Mouse (Mus musculus) myocyte (in vitro differentiated cells): Measurements from ENCODE around the gene Bud23. TPM values are rescaled to one million over a fixed set of nuclear protein-coding genes. Genes with fewer than 3 reads are reported as not detected.
"Not testable (repeated sequence)": the region's sequence is repeated elsewhere in the genome, so short reads cannot be mapped to it uniquely, and the experiment has no call there.

Source experiments
- H3K27me3 ChIP-seq: one replicate; pipeline ENCODE4 v1.6.1; 2011; ENCODE audit not compliant: control insufficient read depth, insufficient read depth, insufficient read length
- H3K36me3 ChIP-seq: one replicate; pipeline ENCODE4 v1.6.1; 2011; ENCODE audit not compliant: control insufficient read depth, insufficient read depth
- H3K4me2 ChIP-seq: one replicate; pipeline ENCODE4 v1.6.1; 2011; ENCODE audit warnings: low read depth, control low read depth
- H3K4me3 ChIP-seq: one replicate; pipeline ENCODE4 v1.5.1; 2011; ENCODE audit warnings: mild to moderate bottlenecking, control low read depth, moderate library complexity
- H3K79me2 ChIP-seq: one replicate; pipeline ENCODE4 v1.6.1; 2011; ENCODE audit not compliant: control insufficient read depth, insufficient read depth
- H3ac ChIP-seq: one replicate; pipeline ENCODE4 v1.6.1; 2011; ENCODE audit not compliant: control insufficient read depth, insufficient read length
- CEBPB ChIP-seq: IDR thresholded peaks from 2 replicates; pipeline ENCODE4 v1.6.1; 2011; ENCODE audit warnings: mild to moderate bottlenecking, moderate library complexity; ENCODE audit not compliant: poor library complexity, insufficient read depth, severe bottlenecking
- E2F4 ChIP-seq: IDR thresholded peaks from one replicate; pipeline ENCODE4 v1.6.1; 2011; ENCODE audit warnings: mild to moderate bottlenecking, control low read depth, moderate library complexity; ENCODE audit not compliant: insufficient read depth
- MAX ChIP-seq: IDR thresholded peaks from one replicate; pipeline ENCODE4 v1.6.1; 2011; ENCODE audit warnings: low read depth, mild to moderate bottlenecking, control low read depth
- MYOD1 ChIP-seq, 3 experiments: IDR thresholded peaks; one replicate each; pipeline ENCODE4 v1.6.1; 2011; ENCODE audit warnings: control low read depth in 2 of 3, low read depth in 2 of 3, mild to moderate bottlenecking in 2 of 3, moderate library complexity in 1 of 3; ENCODE audit not compliant: insufficient read length in 2 of 3, control insufficient read depth in 1 of 3
- MYOG ChIP-seq, 3 experiments: IDR thresholded peaks; one replicate each; pipeline ENCODE4 v1.6.1; 2011; ENCODE audit warnings: control low read depth in 2 of 3, low read depth in 2 of 3, mild to moderate bottlenecking in 2 of 3; ENCODE audit not compliant: insufficient read length in 2 of 3, control insufficient read depth in 1 of 3, insufficient read depth in 1 of 3
- POLR2A ChIP-seq: IDR thresholded peaks from one replicate; pipeline ENCODE4 v1.6.1; 2011; ENCODE audit warnings: low read depth, mild to moderate bottlenecking, control low read depth, moderate library complexity; ENCODE audit not compliant: insufficient read length
- POLR2AphosphoS2 ChIP-seq: IDR thresholded peaks from one replicate; pipeline ENCODE4 v1.6.1; 2011; ENCODE audit warnings: low read depth, control low read depth; ENCODE audit not compliant: insufficient read length
- REST ChIP-seq: IDR thresholded peaks from one replicate; pipeline ENCODE4 v1.6.1; 2011; ENCODE audit warnings: mild to moderate bottlenecking, control low read depth, moderate library complexity; ENCODE audit not compliant: insufficient read depth, insufficient read length
- SRF ChIP-seq: IDR thresholded peaks from one replicate; pipeline ENCODE4 v1.6.1; 2011; ENCODE audit warnings: low read depth; ENCODE audit not compliant: control insufficient read depth, insufficient read length
- TCF12 ChIP-seq: IDR thresholded peaks from one replicate; pipeline ENCODE4 v1.6.1; 2011; ENCODE audit warnings: mild to moderate bottlenecking, control low read depth; ENCODE audit not compliant: poor library complexity, insufficient read depth, severe bottlenecking
- TCF3 ChIP-seq: IDR thresholded peaks from one replicate; pipeline ENCODE4 v1.6.1; 2011; ENCODE audit warnings: low read depth, control low read depth; ENCODE audit not compliant: insufficient read length
- USF1 ChIP-seq: IDR thresholded peaks from one replicate; pipeline ENCODE4 v1.6.1; 2011; ENCODE audit warnings: low read depth, mild to moderate bottlenecking, control low read depth, moderate library complexity
- polyA plus RNA-seq: library from polyadenylated mRNA; unstranded; fragments of >200 nt; fragmentation: generic; extraction: Trizol; gene quantifications from one replicate; pipeline ENCODE4 v1.2.1, GENCODE M21; 2012; ENCODE audit warnings: missing spikeins

The Bud23 gene
- 51.8 TPM for polyA plus RNA-seq

GRCm38 (mm10) chr5:135064909-135065446 is at the start of gene Bud23:
Bud23 (minus strand) TSS chr5:135064959.
- H3K4me2 ChIP-seq = peak within 1 kb of the TSS; percentile 90
- H3ac ChIP-seq = peak within 1 kb of the TSS; percentile 58
- not testable (repeated sequence) for H3K36me3 ChIP-seq, H3K79me2 ChIP-seq, H3K27me3 ChIP-seq
- peak within 1 kb of the TSS; percentile 95 for H3K4me3 ChIP-seq

DNA sequence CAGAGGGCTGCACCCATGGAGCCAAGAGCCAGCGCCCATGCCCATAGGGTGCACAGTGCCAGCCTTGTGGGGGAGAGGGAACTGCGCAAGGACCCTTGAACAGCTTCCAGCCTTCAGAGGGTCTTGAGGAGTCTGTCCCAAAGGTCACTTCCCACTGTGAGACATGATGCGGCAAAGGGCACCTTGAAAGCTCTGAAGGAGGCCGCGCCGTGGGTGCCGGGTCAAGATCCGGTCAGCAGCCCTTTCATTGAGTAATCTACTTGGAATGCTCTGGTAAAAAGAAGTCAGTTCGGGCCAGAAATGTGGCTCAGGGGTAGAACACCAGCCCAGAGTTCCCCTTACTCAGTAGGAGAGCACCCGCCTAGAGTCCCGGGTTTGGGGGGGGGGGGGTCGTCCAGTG is 49.0 kb upstream of the Bud23 start:
- H3K4me3 ChIP-seq = no peak overlapping the region
- no peak for TF ChIP-seq MYOD1 (IDR thresholded peaks at IDR 0.05; ENCODE audit: control insufficient read depth in 1 of 3, insufficient read length in 2 of 3, low read depth in 2 of 3)
- TF ChIP-seq E2F4 = no peak
- no peak for TF ChIP-seq TCF12
- no peak for TF ChIP-seq SRF
- TF ChIP-seq CEBPB = no peak
- TF ChIP-seq POLR2A = no peak
- no peak for TF ChIP-seq TCF3
- no peak for TF ChIP-seq MAX
- TF ChIP-seq USF1 = no peak
- no peak for TF ChIP-seq POLR2AphosphoS2
- no peak overlapping the region for H3K4me2 ChIP-seq
- H3ac ChIP-seq = no peak overlapping the region
- no peaks in the 10 kb centered on the region for H3K36me3 ChIP-seq
- peaks cover 25% of the 10 kb centered on the region for H3K27me3 ChIP-seq
- H3K79me2 ChIP-seq = no peaks in the 10 kb centered on the region

DNA sequence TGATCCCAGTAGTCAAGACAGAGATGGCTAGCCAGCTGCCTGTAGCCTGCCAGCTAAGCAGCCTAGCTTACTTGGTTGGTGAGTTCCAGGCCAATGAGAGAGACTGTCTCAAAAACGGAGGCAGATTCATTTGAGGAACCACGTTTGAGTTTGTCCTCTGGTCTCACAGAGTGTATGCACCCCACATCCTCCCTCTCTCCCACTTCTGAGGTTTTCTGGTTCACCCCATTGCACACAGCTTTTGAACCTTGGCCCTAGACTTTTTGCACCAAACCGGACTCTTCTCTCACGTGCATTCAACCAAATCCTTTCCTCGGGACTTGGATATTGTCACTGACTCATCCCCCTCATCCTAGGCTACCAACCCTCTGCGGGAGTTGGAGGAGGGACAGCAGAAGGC is 45.2 kb upstream of the Bud23 start:
- Histone ChIP-seq H3K4me2 (no peak overlapping the region), H3K27me3 (peaks cover 50% of the 10 kb centered on the region), H3K4me3 (no peak overlapping the region), H3K36me3 (no peaks in the 10 kb centered on the region), H3K79me2 (no peaks in the 10 kb centered on the region), H3ac (no peak overlapping the region)
- TF ChIP-seq USF1 (no peak), CEBPB (no peak), E2F4 (no peak), MAX (no peak), TCF3 (no peak), POLR2A (no peak), MYOD1 (IDR thresholded peaks at IDR 0.05; ENCODE audit: control insufficient read depth in 1 of 3, insufficient read length in 2 of 3, low read depth in 2 of 3) (no peak), MYOG (IDR thresholded peaks at IDR 0.05; ENCODE audit: control insufficient read depth in 1 of 3, insufficient read depth in 1 of 3, insufficient read length in 2 of 3, low read depth in 2 of 3) (no peak), TCF12 (no peak)

DNA sequence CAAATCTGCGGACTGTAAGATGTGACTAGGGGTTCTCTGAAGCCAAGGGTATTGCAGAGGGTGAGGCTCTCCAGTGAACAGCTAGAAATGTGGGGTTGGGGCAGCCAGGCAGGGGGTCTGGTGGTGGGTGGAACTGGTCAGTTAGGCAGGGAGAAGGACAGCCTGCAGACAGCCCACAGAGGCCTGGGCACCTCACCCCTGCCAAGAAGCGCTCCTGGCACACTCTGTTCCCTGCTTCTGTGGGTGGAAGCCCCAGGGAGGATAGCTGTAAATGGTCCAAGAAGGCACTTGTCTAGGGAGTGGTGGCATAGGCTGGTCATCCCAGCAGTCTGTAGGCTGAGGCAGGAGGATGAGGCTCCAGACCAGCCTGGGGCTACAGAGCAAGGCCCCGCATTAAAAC is 44.7 kb upstream of the Bud23 start:
- H3K36me3 ChIP-seq = no peaks in the 10 kb centered on the region
- no peak overlapping the region for H3K4me3 ChIP-seq
- H3ac ChIP-seq = no peak overlapping the region
- H3K4me2 ChIP-seq = no peak overlapping the region
- no peaks in the 10 kb centered on the region for H3K79me2 ChIP-seq
- peaks cover 50% of the 10 kb centered on the region for H3K27me3 ChIP-seq
- TF ChIP-seq REST = no peak
- no peak for TF ChIP-seq E2F4
- no peak for TF ChIP-seq CEBPB
- TF ChIP-seq POLR2A = no peak
- no peak for TF ChIP-seq SRF
- TF ChIP-seq MAX = no peak
- no peak for TF ChIP-seq TCF12
- no peak for TF ChIP-seq POLR2AphosphoS2
- TF ChIP-seq MYOG (IDR thresholded peaks at IDR 0.05; ENCODE audit: control insufficient read depth in 1 of 3, insufficient read depth in 1 of 3, insufficient read length in 2 of 3, low read depth in 2 of 3) = no peak
- TF ChIP-seq TCF3 = no peak
- TF ChIP-seq MYOD1 (IDR thresholded peaks at IDR 0.05; ENCODE audit: control insufficient read depth in 1 of 3, insufficient read length in 2 of 3, low read depth in 2 of 3) = no peak
- TF ChIP-seq USF1 = no peak

DNA sequence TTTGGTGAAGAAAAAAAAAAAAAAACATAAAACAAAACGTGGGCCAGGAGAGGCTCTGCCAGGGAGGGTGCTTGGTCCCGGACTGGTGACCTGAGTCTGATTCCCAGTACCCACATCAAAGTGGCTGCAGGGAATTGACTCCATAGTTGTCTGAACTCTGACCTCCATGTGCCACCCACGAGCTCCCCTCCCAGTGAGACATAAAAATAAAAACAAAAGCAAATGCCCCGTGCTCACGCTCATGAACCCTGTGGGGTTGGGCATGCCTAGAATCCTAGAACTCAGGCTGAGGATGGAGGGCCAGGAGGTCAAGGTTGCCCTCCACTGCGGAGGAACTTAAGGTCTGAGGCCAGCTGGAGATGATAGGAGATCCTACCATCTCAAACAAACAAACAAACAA is 44.3 kb upstream of the Bud23 start:
- H3K4me2 ChIP-seq = no peak overlapping the region
- TF ChIP-seq MYOG (IDR thresholded peaks at IDR 0.05; ENCODE audit: control insufficient read depth in 1 of 3, insufficient read depth in 1 of 3, insufficient read length in 2 of 3, low read depth in 2 of 3) = no peak
- no peak for TF ChIP-seq REST
- no peak for TF ChIP-seq E2F4
- no peak for TF ChIP-seq POLR2A
- no peak for TF ChIP-seq CEBPB
- TF ChIP-seq MAX = no peak
- TF ChIP-seq TCF3 = no peak
- TF ChIP-seq TCF12 = no peak
- TF ChIP-seq USF1 = no peak
- TF ChIP-seq SRF = no peak
- no peak for TF ChIP-seq MYOD1 (IDR thresholded peaks at IDR 0.05; ENCODE audit: control insufficient read depth in 1 of 3, insufficient read length in 2 of 3, low read depth in 2 of 3)
- TF ChIP-seq POLR2AphosphoS2 = no peak
- peaks cover 50% of the 10 kb centered on the region for H3K27me3 ChIP-seq
- no peak overlapping the region for H3K4me3 ChIP-seq
- no peaks in the 10 kb centered on the region for H3K36me3 ChIP-seq
- H3K79me2 ChIP-seq = no peaks in the 10 kb centered on the region
- H3ac ChIP-seq = no peak overlapping the region
